Comparison of ENCODE assay signal across 20 mouse cellular contexts in genomic region chr4:43036356-43036755, GRCm38 (mm10). TPM values are rescaled to one million over a fixed set of nuclear protein-coding genes. Genes with fewer than 3 reads are reported as not detected.
DNase-seq lines count a peak whose midpoint lies in the region; ATAC-seq and TF ChIP-seq lines count a peak whose summit lies in the region.
"Had no signal": no experiment of that assay in that cellular context is flagged by ENCODE, and none has a peak within 500 bp of the region (broad histone marks: within the 10 kb centered on the region; RNA-seq: fewer than 3 reads in every experiment).

No protein-coding gene starts in this region.

- WGBS in forebrain, embryonic 10.5 days, result 88% methylated on average over 10 of the region's 10 CpGs
- WGBS in forebrain, embryonic 11.5 days, result 90% methylated on average over 10 of the region's 10 CpGs
- WGBS in hindbrain, embryonic 10.5 days, result 93% methylated on average over 10 of the region's 10 CpGs
- WGBS in hindbrain, embryonic 13.5 days, result 87% methylated on average over 10 of the region's 10 CpGs
- 79% methylated on average over 10 of the region's 10 CpGs for WGBS in liver, embryonic 12.5 days (ENCODE audit: insufficient replicate concordance)
- WGBS in liver, embryonic 14.5 days (ENCODE audit: insufficient replicate concordance), result 82% methylated on average over 10 of the region's 10 CpGs

- H3K27me3 ChIP-seq in forebrain, embryonic 10.5 days (ENCODE audit: poor library complexity, severe bottlenecking), result 0 out of 2 replicates have a peak, but pooled peaks cover 4% of the 10 kb centered on the region
- H3K27me3 ChIP-seq in forebrain, embryonic 11.5 days (ENCODE audit: control insufficient read depth, insufficient read depth, low read length), result no peaks in the 10 kb centered on the region
- no peaks in the 10 kb centered on the region for H3K27me3 ChIP-seq in hindbrain, embryonic 10.5 days (ENCODE audit: insufficient read depth, poor library complexity, severe bottlenecking)
- H3K27me3 ChIP-seq in hindbrain, embryonic 13.5 days, result no peaks in the 10 kb centered on the region
- H3K27me3 ChIP-seq in liver, embryonic 12.5 days (replicated peaks), result no peaks in the 10 kb centered on the region
- H3K27me3 ChIP-seq in liver, embryonic 14.5 days (ENCODE audit: control insufficient read depth, insufficient read depth, low read length), result no peaks in the 10 kb centered on the region
- H3K27me3 ChIP-seq: intestine, embryonic 15.5 days; kidney, embryonic 15.5 days; midbrain, embryonic 12.5 days had no signal

- peaks cover 48% of the 10 kb centered on the region for H3K36me3 ChIP-seq in forebrain, embryonic 10.5 days (replicated peaks)
- H3K36me3 ChIP-seq in forebrain, embryonic 11.5 days (ENCODE audit: control insufficient read depth, insufficient read depth, low read length), result peaks cover 7% of the 10 kb centered on the region
- H3K36me3 ChIP-seq in hindbrain, embryonic 10.5 days, result peaks cover 51% of the 10 kb centered on the region
- H3K36me3 ChIP-seq in hindbrain, embryonic 13.5 days, result peaks cover 45% of the 10 kb centered on the region
- peaks cover 46% of the 10 kb centered on the region for H3K36me3 ChIP-seq in liver, embryonic 12.5 days
- H3K36me3 ChIP-seq in liver, embryonic 14.5 days (replicated peaks; ENCODE audit: control insufficient read depth, insufficient read depth, low read depth), result peaks cover 22% of the 10 kb centered on the region

- H3K27ac ChIP-seq in forebrain, embryonic 10.5 days, result peak overlapping the region; percentile 6; the same call in 1 of the 2 replicates
- no peak overlapping the region for H3K27ac ChIP-seq in forebrain, embryonic 11.5 days (ENCODE audit: low read depth, low read length)
- peak overlapping the region; percentile 31; the same call in 1 of the 2 replicates for H3K27ac ChIP-seq in hindbrain, embryonic 10.5 days
- no peak overlapping the region for H3K27ac ChIP-seq in hindbrain, embryonic 13.5 days
- H3K27ac ChIP-seq in liver, embryonic 12.5 days, result peak overlapping the region; percentile 95
- no peak overlapping the region for H3K27ac ChIP-seq in liver, embryonic 14.5 days
- H3K27ac ChIP-seq: intestine, embryonic 15.5 days; kidney, embryonic 15.5 days; midbrain, embryonic 12.5 days had no signal

- no peak for DNase-seq in forebrain, embryonic 10.5 days (ENCODE audit: extremely low spot score, low spot score)
- DNase-seq in forebrain, embryonic 11.5 days (ENCODE audit: low spot score), result no peak
- DNase-seq in hindbrain, embryonic 10.5 days (ENCODE audit: low spot score), result no peak
- no peak for DNase-seq in liver, embryonic 14.5 days (ENCODE audit: low read depth in 3 of 3, low spot score in 3 of 3)
- DNase-seq in Muller cell, postnatal 12 days (ENCODE audit: inconsistent ontology term), result no peak
- DNase-seq: adrenal gland, postnatal 36 days; forebrain, postnatal 0 days; gastrocnemius, postnatal 25 days; heart, postnatal 4 days; kidney, postnatal 36 days; layer of hippocampus, postnatal 36 days; lung, adult 18-20 months; lung, postnatal 10 days; right cerebral cortex, postnatal 14 days had no signal

- no peak overlapping the region for H3K9ac ChIP-seq in forebrain, embryonic 11.5 days (ENCODE audit: low read length)
- no peak overlapping the region; the same call in 1 of the 2 replicates for H3K9ac ChIP-seq in hindbrain, embryonic 13.5 days
- peak overlapping the region; percentile 74 for H3K9ac ChIP-seq in liver, embryonic 12.5 days
- H3K9ac ChIP-seq in liver, embryonic 14.5 days (replicated peaks), result peak overlapping the region; percentile 93; the same call in 1 of the 2 replicates
- H3K9ac ChIP-seq: forebrain, postnatal 0 days; intestine, embryonic 15.5 days; kidney, embryonic 15.5 days; midbrain, embryonic 12.5 days had no signal

- ATAC-seq in forebrain, embryonic 11.5 days (replicated peaks; ENCODE audit: low FRiP score), result no peak
- no peak for ATAC-seq in hindbrain, embryonic 13.5 days (ENCODE audit: low FRiP score)
- no peak for ATAC-seq in liver, embryonic 12.5 days
- no peak for ATAC-seq in liver, embryonic 14.5 days (ENCODE audit: insufficient read depth)
- ATAC-seq: forebrain, postnatal 0 days; hindbrain, embryonic 16.5 days; intestine, embryonic 15.5 days had no signal

- TF ChIP-seq EP300 in liver, embryonic 14.5 days (IDR thresholded peaks at IDR 0.05; ENCODE audit: low read depth), result no peak

- H3K4me3 ChIP-seq in forebrain, embryonic 10.5 days, result no peak overlapping the region
- H3K4me3 ChIP-seq in forebrain, embryonic 11.5 days (ENCODE audit: low read depth, low read length), result no peak overlapping the region
- no peak overlapping the region for H3K4me3 ChIP-seq in hindbrain, embryonic 10.5 days
- H3K4me3 ChIP-seq in hindbrain, embryonic 13.5 days, result no peak overlapping the region
- peak overlapping the region; percentile 83 for H3K4me3 ChIP-seq in liver, embryonic 12.5 days
- peak overlapping the region in 1 of 2 experiments; percentile 76; a peak in 2 of 4 replicates for H3K4me3 ChIP-seq in liver, embryonic 14.5 days (ENCODE audit: insufficient read depth in 1 of 2, low read depth in 2 of 2, low read length in 2 of 2)
- H3K4me3 ChIP-seq: intestine, embryonic 15.5 days; kidney, embryonic 15.5 days; midbrain, embryonic 12.5 days had no signal

- no peak for TF ChIP-seq CTCF in liver, embryonic 14.5 days (IDR thresholded peaks at IDR 0.05; ENCODE audit: low read depth)

- no peaks in the 10 kb centered on the region for H3K9me3 ChIP-seq in forebrain, embryonic 10.5 days
- H3K9me3 ChIP-seq in forebrain, embryonic 11.5 days (ENCODE audit: control insufficient read depth, low read length), result no peaks in the 10 kb centered on the region
- H3K9me3 ChIP-seq in hindbrain, embryonic 10.5 days, result no peaks in the 10 kb centered on the region
- H3K9me3 ChIP-seq in hindbrain, embryonic 13.5 days, result no peaks in the 10 kb centered on the region
- H3K9me3 ChIP-seq in liver, embryonic 12.5 days (replicated peaks), result no peaks in the 10 kb centered on the region
- no peaks in the 10 kb centered on the region for H3K9me3 ChIP-seq in liver, embryonic 14.5 days (ENCODE audit: control insufficient read depth, low read length)
- H3K9me3 ChIP-seq: intestine, embryonic 15.5 days; kidney, embryonic 15.5 days; midbrain, embryonic 12.5 days had no signal

- no peak overlapping the region for H3K4me2 ChIP-seq in forebrain, embryonic 11.5 days (ENCODE audit: low read depth, low read length, severe bottlenecking)
- no peak overlapping the region for H3K4me2 ChIP-seq in hindbrain, embryonic 13.5 days
- peak overlapping the region; percentile 93 for H3K4me2 ChIP-seq in liver, embryonic 12.5 days
- peak overlapping the region; percentile 86 for H3K4me2 ChIP-seq in liver, embryonic 14.5 days (ENCODE audit: low read depth)
- H3K4me2 ChIP-seq: intestine, embryonic 15.5 days; kidney, embryonic 15.5 days; midbrain, embryonic 12.5 days had no signal

- H3K4me1 ChIP-seq in forebrain, embryonic 10.5 days, result peaks cover 54% of the 10 kb centered on the region
- H3K4me1 ChIP-seq in forebrain, embryonic 11.5 days (replicated peaks; ENCODE audit: control insufficient read depth, insufficient read depth, low read length), result peaks cover 13% of the 10 kb centered on the region; the same call in 1 of the 2 replicates
- H3K4me1 ChIP-seq in hindbrain, embryonic 10.5 days (replicated peaks), result peaks cover 51% of the 10 kb centered on the region
- H3K4me1 ChIP-seq in hindbrain, embryonic 13.5 days (replicated peaks), result peaks cover 53% of the 10 kb centered on the region
- peaks cover 60% of the 10 kb centered on the region for H3K4me1 ChIP-seq in liver, embryonic 12.5 days
- peaks cover 35 to 38% of the 10 kb centered on the region in 2 experiments for H3K4me1 ChIP-seq in liver, embryonic 14.5 days (replicated peaks; ENCODE audit: control insufficient read depth in 2 of 2, insufficient read depth in 2 of 2, low read length in 1 of 2)

RNA-seq across cellular contexts. Expression of gene Stoml2, which starts 4.8 kb away (rescaled TPM):
- 496 and 515 TPM in 2 replicates for polyA plus RNA-seq in forebrain, embryonic 10.5 days (2016; fragmentation: Nextera tagmentation; extraction: Ambion mirVana)
- polyA plus RNA-seq in forebrain, embryonic 11.5 days (2014; fragmentation: Nextera tagmentation; extraction: Ambion mirVana), result 378 and 409 TPM in 2 replicates
- 404 and 440 TPM in 2 replicates for polyA plus RNA-seq in hindbrain, embryonic 10.5 days (2016; fragmentation: Nextera tagmentation; extraction: Ambion mirVana)
- polyA plus RNA-seq in hindbrain, embryonic 13.5 days (2015; fragmentation: Nextera tagmentation; extraction: Ambion mirVana), result 226 and 232 TPM in 2 replicates
- polyA plus RNA-seq in liver, embryonic 12.5 days (2016; fragmentation: Nextera tagmentation; extraction: Ambion mirVana), result 280 and 292 TPM in 2 replicates
- polyA plus RNA-seq in liver, embryonic 14.5 days (2012; rRNA removed), result 55.8 and 83.2 TPM in 2 replicates
- 200 and 229 TPM in 2 replicates for polyA plus RNA-seq in liver, embryonic 14.5 days (2014; fragmentation: Nextera tagmentation; extraction: Ambion mirVana)

RNA-seq across cellular contexts. Expression of gene Fam214b, which starts 9.7 kb away (rescaled TPM):
- polyA plus RNA-seq in forebrain, embryonic 10.5 days (2016; fragmentation: Nextera tagmentation; extraction: Ambion mirVana), result 19.8 and 20.3 TPM in 2 replicates
- polyA plus RNA-seq in forebrain, embryonic 11.5 days (2014; fragmentation: Nextera tagmentation; extraction: Ambion mirVana), result 28.1 and 28.9 TPM in 2 replicates
- 22.6 and 34.4 TPM in 2 replicates for polyA plus RNA-seq in hindbrain, embryonic 10.5 days (2016; fragmentation: Nextera tagmentation; extraction: Ambion mirVana)
- polyA plus RNA-seq in hindbrain, embryonic 13.5 days (2015; fragmentation: Nextera tagmentation; extraction: Ambion mirVana), result 33.3 and 34.1 TPM in 2 replicates
- 28.9 and 32.2 TPM in 2 replicates for polyA plus RNA-seq in liver, embryonic 12.5 days (2016; fragmentation: Nextera tagmentation; extraction: Ambion mirVana)
- 22.2 and 25.8 TPM in 2 replicates for polyA plus RNA-seq in liver, embryonic 14.5 days (2012; rRNA removed)
- polyA plus RNA-seq in liver, embryonic 14.5 days (2014; fragmentation: Nextera tagmentation; extraction: Ambion mirVana), result 16.9 and 20.9 TPM in 2 replicates

RNA-seq across cellular contexts. Expression of gene Pigo, which starts 10.7 kb away (rescaled TPM):
- polyA plus RNA-seq in forebrain, embryonic 10.5 days (2016; fragmentation: Nextera tagmentation; extraction: Ambion mirVana), result 22.2 and 24.4 TPM in 2 replicates
- polyA plus RNA-seq in forebrain, embryonic 11.5 days (2014; fragmentation: Nextera tagmentation; extraction: Ambion mirVana), result 25.8 and 26.1 TPM in 2 replicates
- 20.3 and 23.2 TPM in 2 replicates for polyA plus RNA-seq in hindbrain, embryonic 10.5 days (2016; fragmentation: Nextera tagmentation; extraction: Ambion mirVana)
- 27.4 and 27.5 TPM in 2 replicates for polyA plus RNA-seq in hindbrain, embryonic 13.5 days (2015; fragmentation: Nextera tagmentation; extraction: Ambion mirVana)
- polyA plus RNA-seq in liver, embryonic 12.5 days (2016; fragmentation: Nextera tagmentation; extraction: Ambion mirVana), result 16.8 and 19.4 TPM in 2 replicates
- 9.2 and 10.4 TPM in 2 replicates for polyA plus RNA-seq in liver, embryonic 14.5 days (2012; rRNA removed)
- 8.3 and 11.0 TPM in 2 replicates for polyA plus RNA-seq in liver, embryonic 14.5 days (2014; fragmentation: Nextera tagmentation; extraction: Ambion mirVana)

RNA-seq across cellular contexts. Expression of gene Unc13b, which starts 22.4 kb away (rescaled TPM):
- polyA plus RNA-seq in forebrain, embryonic 10.5 days (2016; fragmentation: Nextera tagmentation; extraction: Ambion mirVana), result 10.7 and 11.6 TPM in 2 replicates
- polyA plus RNA-seq in forebrain, embryonic 11.5 days (2014; fragmentation: Nextera tagmentation; extraction: Ambion mirVana), result 22.9 and 23.0 TPM in 2 replicates
- 12.8 and 14.8 TPM in 2 replicates for polyA plus RNA-seq in hindbrain, embryonic 10.5 days (2016; fragmentation: Nextera tagmentation; extraction: Ambion mirVana)
- polyA plus RNA-seq in hindbrain, embryonic 13.5 days (2015; fragmentation: Nextera tagmentation; extraction: Ambion mirVana), result 18.6 and 19.7 TPM in 2 replicates
- polyA plus RNA-seq in liver, embryonic 12.5 days (2016; fragmentation: Nextera tagmentation; extraction: Ambion mirVana), result 0.91 and 1.2 TPM in 2 replicates
- polyA plus RNA-seq in liver, embryonic 14.5 days (2012; rRNA removed), result 0.59 and 0.73 TPM in 2 replicates
- 0.19 and 0.37 TPM in 2 replicates for polyA plus RNA-seq in liver, embryonic 14.5 days (2014; fragmentation: Nextera tagmentation; extraction: Ambion mirVana)

RNA-seq across cellular contexts. Expression of gene Fancg, which starts 26.1 kb away (rescaled TPM):
- polyA plus RNA-seq in forebrain, embryonic 10.5 days (2016; fragmentation: Nextera tagmentation; extraction: Ambion mirVana), result 23.1 and 27.3 TPM in 2 replicates
- 24.6 and 24.7 TPM in 2 replicates for polyA plus RNA-seq in forebrain, embryonic 11.5 days (2014; fragmentation: Nextera tagmentation; extraction: Ambion mirVana)
- 23.2 and 25.5 TPM in 2 replicates for polyA plus RNA-seq in hindbrain, embryonic 10.5 days (2016; fragmentation: Nextera tagmentation; extraction: Ambion mirVana)
- polyA plus RNA-seq in hindbrain, embryonic 13.5 days (2015; fragmentation: Nextera tagmentation; extraction: Ambion mirVana), result 20.0 and 21.9 TPM in 2 replicates
- polyA plus RNA-seq in liver, embryonic 12.5 days (2016; fragmentation: Nextera tagmentation; extraction: Ambion mirVana), result 12.3 and 13.6 TPM in 2 replicates
- polyA plus RNA-seq in liver, embryonic 14.5 days (2012; rRNA removed), result 8.2 and 9.9 TPM in 2 replicates
- 8.3 and 10.0 TPM in 2 replicates for polyA plus RNA-seq in liver, embryonic 14.5 days (2014; fragmentation: Nextera tagmentation; extraction: Ambion mirVana)

Comparison
In these comparisons a context has a peak if more than half of its experiments do, and no peak if none do; other contexts are left out.
1. H3K27ac ChIP-seq: peak in forebrain, embryonic 10.5 days (single experiment), hindbrain, embryonic 10.5 days (single experiment) and liver, embryonic 12.5 days (single experiment); none in forebrain, embryonic 11.5 days (single experiment), hindbrain, embryonic 13.5 days (single experiment) and liver, embryonic 14.5 days (single experiment).
2. H3K4me2 ChIP-seq: peak in liver, embryonic 12.5 days (single experiment) and liver, embryonic 14.5 days (single experiment); none in forebrain, embryonic 11.5 days (single experiment) and hindbrain, embryonic 13.5 days (single experiment).
3. H3K9ac ChIP-seq: peak in liver, embryonic 12.5 days (single experiment) and liver, embryonic 14.5 days (single experiment); none in forebrain, embryonic 11.5 days (single experiment) and hindbrain, embryonic 13.5 days (single experiment).